Mouse (Mus musculus): Measurements from ENCODE around the gene Krt35. TPM values are rescaled to one million over a fixed set of nuclear protein-coding genes. Genes with fewer than 3 reads are reported as not detected.

Krt35 gene
- total and polyA plus RNA-seq, 3 experiments: not detected

GRCm38 (mm10) chr11:100105576-100106122, 9.6 kb upstream of the Krt35 start, which contains the start of gene Krt36:
Gene Krt36, minus strand, starts transcription at chr11:100105626.
- Histone ChIP-seq H3K9me3 (replicated peaks; ENCODE audit: insufficient read depth, low read length) (no peaks in the 10 kb centered on the region), H3K27me3 (ENCODE audit: control insufficient read depth in 1 of 2, insufficient read depth in 2 of 2, low read length in 2 of 2) (no peaks in the 10 kb centered on the region), H3K9ac (ENCODE audit: control insufficient read depth, low read depth, low read length, poor library complexity, severe bottlenecking) (no peak within 1 kb of the TSS), H3K79me2 (ENCODE audit: control insufficient read depth, insufficient read depth, low read length, poor library complexity) (no peaks in the 10 kb centered on the region), H3K27ac (ENCODE audit: control insufficient read depth, low read depth, low read length) (no peak within 1 kb of the TSS), H3K36me3 (ENCODE audit: control insufficient read depth in 1 of 2, insufficient read depth in 2 of 2, low read length in 2 of 2) (no peaks in the 10 kb centered on the region), H3K4me1 (ENCODE audit: control insufficient read depth in 1 of 2, insufficient read depth in 2 of 2, low read length in 2 of 2) (no peaks in the 10 kb centered on the region), H3K4me3 (ENCODE audit: control insufficient read depth in 1 of 2, insufficient read depth in 1 of 2, low read depth in 2 of 2, low read length in 2 of 2) (no peak within 1 kb of the TSS)
- TF ChIP-seq MYB (IDR thresholded peaks at IDR 0.05; ENCODE audit: low read depth, low read length) (no peak), GABPA (IDR thresholded peaks at IDR 0.05; ENCODE audit: low read depth, low read length) (no peak), RCOR1 (IDR thresholded peaks at IDR 0.05; ENCODE audit: low read depth, low read length) (no peak), NRF1 (IDR thresholded peaks at IDR 0.05; ENCODE audit: insufficient read depth, low read depth, low read length, poor library complexity, severe bottlenecking) (no peak), SMC3 (IDR thresholded peaks at IDR 0.05; ENCODE audit: low read depth, low read length) (no peak), TCF12 (IDR thresholded peaks at IDR 0.05; ENCODE audit: low read depth, low read length) (no peak), ZNF384 (IDR thresholded peaks at IDR 0.05; ENCODE audit: low read depth, low read length) (no peak), E2F4 (IDR thresholded peaks at IDR 0.05; ENCODE audit: borderline replicate concordance, low read depth, low read length) (no peak), MAFK (IDR thresholded peaks at IDR 0.05; ENCODE audit: borderline replicate concordance, low read depth, low read length) (no peak), MAX (IDR thresholded peaks at IDR 0.05; ENCODE audit: low read length) (no peak), HCFC1 (IDR thresholded peaks at IDR 0.05; ENCODE audit: low read depth, low read length) (no peak), CHD1 (IDR thresholded peaks at IDR 0.05; ENCODE audit: low read depth, low read length) (no peak), MYC (IDR thresholded peaks at IDR 0.05; ENCODE audit: low read depth, low read length) (no peak), ELF1 (IDR thresholded peaks at IDR 0.05; ENCODE audit: low read depth, low read length) (no peak)
- no peak for DNase-seq (ENCODE audit: low read depth, low spot score)

- Histone ChIP-seq H3K4me1 (ENCODE audit: control insufficient read depth in 1 of 2, insufficient read depth in 2 of 2, low read length in 2 of 2) (no peaks in the 10 kb centered on the region), H3K9me3 (replicated peaks; ENCODE audit: insufficient read depth, low read length) (no peaks in the 10 kb centered on the region), H3K27me3 (ENCODE audit: control insufficient read depth in 1 of 2, insufficient read depth in 2 of 2, low read length in 2 of 2) (no peaks in the 10 kb centered on the region), H3K36me3 (ENCODE audit: control insufficient read depth in 1 of 2, insufficient read depth in 2 of 2, low read length in 2 of 2) (no peaks in the 10 kb centered on the region), H3K4me3 (ENCODE audit: control insufficient read depth in 1 of 2, insufficient read depth in 1 of 2, low read depth in 2 of 2, low read length in 2 of 2) (no peak overlapping the region), H3K79me2 (ENCODE audit: control insufficient read depth, insufficient read depth, low read length, poor library complexity) (no peaks in the 10 kb centered on the region), H3K9ac (ENCODE audit: control insufficient read depth, low read depth, low read length, poor library complexity, severe bottlenecking) (no peak overlapping the region), H3K27ac (ENCODE audit: control insufficient read depth, low read depth, low read length) (no peak overlapping the region)
- DNase-seq (ENCODE audit: low read depth, low spot score): no peak
- TF ChIP-seq E2F4 (IDR thresholded peaks at IDR 0.05; ENCODE audit: borderline replicate concordance, low read depth, low read length): no peak
- TF ChIP-seq CHD2 (IDR thresholded peaks at IDR 0.05; ENCODE audit: low read length): no peak
- no peak for TF ChIP-seq POLR2A (IDR thresholded peaks at IDR 0.05; ENCODE audit: control insufficient read depth in 1 of 2, insufficient read depth in 1 of 2, low read depth in 1 of 2, low read length in 2 of 2, poor library complexity in 1 of 2)
- TF ChIP-seq GATA1 (IDR thresholded peaks at IDR 0.05; ENCODE audit: low read depth, low read length): no peak
- TF ChIP-seq KAT2A (conservative IDR thresholded peaks at IDR 0.05; ENCODE audit: low read depth, low read length): no peak
- TF ChIP-seq CHD1 (IDR thresholded peaks at IDR 0.05; ENCODE audit: low read depth, low read length): no peak
- TF ChIP-seq BHLHE40 (IDR thresholded peaks at IDR 0.05; ENCODE audit: borderline replicate concordance, low read depth, low read length): no peak
- TF ChIP-seq MYB (IDR thresholded peaks at IDR 0.05; ENCODE audit: low read depth, low read length): no peak
- no peak for TF ChIP-seq USF2 (IDR thresholded peaks at IDR 0.05; ENCODE audit: borderline replicate concordance in 1 of 2, insufficient read depth in 1 of 2, low read depth in 1 of 2, low read length in 2 of 2)
- no peak for TF ChIP-seq POLR2AphosphoS5 (IDR thresholded peaks at IDR 0.05; ENCODE audit: borderline replicate concordance, low read depth, low read length)
- no peak for TF ChIP-seq CTCF (IDR thresholded peaks at IDR 0.05 in 2 of 3, conservative IDR thresholded peaks at IDR 0.05 in 1 of 3; ENCODE audit: control insufficient read depth in 1 of 3, insufficient read depth in 1 of 3, low read depth in 2 of 3, low read length in 3 of 3, poor library complexity in 1 of 3, severe bottlenecking in 1 of 3)
- no peak for TF ChIP-seq EP300 (IDR thresholded peaks at IDR 0.05; ENCODE audit: low read depth in 1 of 2, low read length in 2 of 2)
- no peak for TF ChIP-seq TAL1 (IDR thresholded peaks at IDR 0.05; ENCODE audit: low read length)
- TF ChIP-seq JUND (IDR thresholded peaks at IDR 0.05; ENCODE audit: low read depth, low read length): no peak
- no peak for TF ChIP-seq MYC (IDR thresholded peaks at IDR 0.05; ENCODE audit: low read depth, low read length)
- TF ChIP-seq MAX (IDR thresholded peaks at IDR 0.05; ENCODE audit: low read length): no peak
These were observed 6.8 kb upstream of the Krt35 start for GRCm38 (mm10) chr11:100102693-100103429.
